Mouse (Mus musculus) spleen, adult 2 months (tissue): Measurements from ENCODE around the gene Mbip.

Source experiments
- CTCF ChIP-seq: fragments of 200-500 bp; IDR thresholded peaks from 2 replicates; pipeline ENCODE4 v1.5.1; 2011; ENCODE audit warnings: mild to moderate bottlenecking, inconsistent platforms; ENCODE audit not compliant: insufficient read depth, insufficient read length, insufficient replicate concordance; ENCODE audit errors: extremely low read depth
- POLR2A ChIP-seq: fragments of 200-500 bp; IDR thresholded peaks from 2 replicates; pipeline ENCODE4 v1.6.1; 2011; ENCODE audit warnings: low read depth, low read length, inconsistent platforms

DNA sequence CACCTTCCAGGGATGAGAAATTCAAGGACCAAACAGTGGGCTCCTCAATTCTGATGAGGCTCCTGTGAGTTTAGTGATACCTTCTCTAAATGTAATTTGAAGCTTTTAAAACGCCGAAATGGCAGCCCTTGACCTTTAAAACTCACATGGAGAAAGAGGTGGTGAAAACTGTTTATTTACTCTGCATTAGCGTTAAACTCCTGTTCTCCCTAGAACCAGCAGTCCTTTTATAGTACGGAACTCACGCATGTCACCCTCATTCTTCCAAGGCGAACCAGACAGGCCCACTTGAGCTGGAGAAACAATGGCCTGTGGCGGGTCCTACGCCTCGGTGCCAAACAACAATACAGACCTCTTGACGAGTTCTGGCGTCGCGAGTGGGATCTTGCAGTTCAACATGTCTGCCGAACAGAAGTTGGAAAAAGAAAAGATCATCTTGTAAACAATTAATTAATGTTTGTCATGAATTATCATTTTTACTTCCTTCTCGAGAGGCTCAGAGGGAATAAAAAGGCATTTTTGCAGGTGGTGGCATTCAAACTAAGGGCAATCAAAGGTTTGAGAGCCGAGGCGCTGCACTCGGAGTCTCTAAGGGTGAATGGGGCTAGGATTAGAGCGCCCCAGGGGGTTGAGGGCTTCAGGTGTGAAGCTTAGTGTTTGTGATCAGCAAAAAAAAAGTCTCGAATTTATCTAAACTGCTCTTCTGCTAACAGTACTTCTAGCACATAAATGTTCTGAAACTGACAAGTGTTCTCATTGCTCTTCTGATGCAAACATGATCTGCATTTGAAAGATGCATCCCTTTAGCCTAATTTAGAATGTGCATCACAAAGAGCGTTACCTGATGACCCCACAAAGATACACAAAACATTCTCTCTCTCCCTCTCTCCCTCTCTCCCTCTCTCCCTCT is 47.5 kb downstream of the Mbip start:
- TF ChIP-seq CTCF = no peak
- TF ChIP-seq POLR2A = no peak
